Mouse (Mus musculus) T-helper 1 cell (primary cell): ENCODE measurements around the gene Arhgap10.

ENCODE experiments used
- in situ Hi-C: fragments of 300-600 bp; cut with MboI, MseI; formaldehyde crosslinking; loops from one replicate; pipeline ENCODE4 v1.15.1; 2025; ENCODE audit warnings: high pct_unique_total_duplicates

The Arhgap10 gene

DNA sequence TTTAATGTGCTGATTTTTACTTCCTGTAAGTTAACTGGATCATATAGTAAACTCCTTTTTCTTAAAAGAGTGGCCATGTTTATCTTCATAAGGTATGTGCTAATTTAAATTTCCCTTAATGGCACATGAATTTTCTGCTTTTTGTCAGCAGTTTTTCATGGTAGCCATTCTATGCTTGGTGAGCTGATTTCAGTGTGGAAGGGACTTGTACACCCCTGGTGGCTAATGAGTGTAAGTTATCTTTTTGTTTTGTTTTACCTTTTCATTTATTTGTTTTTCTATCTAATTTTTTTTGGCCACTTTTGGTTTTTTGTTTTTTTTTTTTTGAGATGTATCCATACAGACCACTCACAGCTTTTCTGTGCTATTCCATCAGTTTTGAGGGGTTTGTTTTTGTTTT is 278.3 kb downstream of the Arhgap10 start:
- in situ Hi-C loops: no loop called here

DNA sequence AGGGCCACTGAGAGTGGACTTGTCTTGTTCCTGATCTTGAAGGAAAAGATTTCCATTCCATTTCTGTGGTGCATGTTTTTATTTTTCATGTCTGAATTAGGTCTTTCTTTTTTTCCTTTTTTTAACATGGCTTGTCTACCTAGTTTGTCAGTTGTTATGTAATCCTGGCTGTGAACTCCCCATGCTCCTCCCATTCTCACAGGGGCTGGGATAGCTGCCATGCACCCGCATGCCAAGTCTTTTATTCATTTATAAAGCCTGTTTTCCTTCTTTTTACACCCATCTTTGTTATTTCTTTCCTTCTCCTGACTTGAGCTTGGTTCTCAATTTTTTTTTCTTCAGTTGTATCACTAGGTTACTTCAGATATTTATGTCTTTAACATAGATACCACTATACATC is 281.1 kb downstream of the Arhgap10 start:
- in situ Hi-C loops: no loop called here

DNA sequence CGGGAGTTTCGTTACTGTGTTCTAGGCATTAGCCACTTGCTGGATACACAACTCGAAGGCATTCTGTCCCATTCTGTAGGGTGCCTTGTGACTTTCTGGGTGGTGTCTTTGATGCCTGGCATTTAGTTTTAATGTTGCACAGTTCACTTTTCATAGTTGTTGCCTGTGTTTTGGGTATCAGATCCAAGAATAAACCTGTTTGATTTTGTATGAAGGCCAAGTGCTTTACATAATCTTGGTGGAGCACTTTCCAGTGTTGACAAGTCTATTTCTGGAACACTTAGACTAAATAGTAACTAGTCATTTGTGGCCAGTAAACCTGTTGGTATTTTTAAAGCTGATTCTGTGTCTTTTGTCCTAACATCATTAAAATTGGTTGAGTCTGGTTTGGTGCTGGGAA is 285.3 kb downstream of the Arhgap10 start:
- in situ Hi-C loops: no loop called here

DNA sequence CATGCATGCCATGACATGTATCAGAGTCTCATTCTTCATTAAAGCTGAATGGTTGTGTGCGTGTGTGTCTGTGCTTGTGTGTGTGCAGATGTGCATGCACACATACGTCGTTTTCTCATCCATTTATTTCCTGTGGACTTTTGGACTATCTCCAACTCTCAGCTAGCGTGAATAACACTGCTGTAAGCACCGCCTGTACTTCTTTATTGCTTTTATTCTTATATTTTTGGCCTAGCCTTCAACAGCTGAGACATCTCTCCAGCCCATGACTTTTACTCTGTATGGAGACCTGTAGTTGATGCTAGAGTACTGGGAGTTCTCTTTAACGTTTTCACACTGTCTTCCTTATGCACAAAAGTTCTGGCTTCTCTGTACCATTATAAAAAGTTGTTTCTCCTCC is 285.9 kb downstream of the Arhgap10 start:
- in situ Hi-C loops: no loop called here

DNA sequence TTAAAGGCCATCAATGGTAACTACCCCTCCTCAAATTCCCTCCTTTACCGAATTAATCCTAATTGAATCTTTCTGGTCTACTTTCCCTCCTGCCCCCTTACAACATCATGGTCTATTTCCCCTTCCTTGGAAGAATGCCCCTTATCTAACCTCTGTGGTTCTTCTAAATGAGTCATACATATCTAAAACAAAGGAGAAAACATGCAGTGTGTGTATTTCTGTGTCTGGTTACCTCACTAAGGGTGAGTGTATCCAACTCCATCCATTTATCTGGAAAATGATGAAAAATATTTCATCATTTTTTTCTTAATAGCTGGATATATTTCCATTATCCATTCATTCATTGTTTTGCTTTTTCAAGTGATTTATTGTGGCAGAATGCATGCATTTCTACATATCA is 286.5 kb downstream of the Arhgap10 start:
- in situ Hi-C loops: no loop called here

DNA sequence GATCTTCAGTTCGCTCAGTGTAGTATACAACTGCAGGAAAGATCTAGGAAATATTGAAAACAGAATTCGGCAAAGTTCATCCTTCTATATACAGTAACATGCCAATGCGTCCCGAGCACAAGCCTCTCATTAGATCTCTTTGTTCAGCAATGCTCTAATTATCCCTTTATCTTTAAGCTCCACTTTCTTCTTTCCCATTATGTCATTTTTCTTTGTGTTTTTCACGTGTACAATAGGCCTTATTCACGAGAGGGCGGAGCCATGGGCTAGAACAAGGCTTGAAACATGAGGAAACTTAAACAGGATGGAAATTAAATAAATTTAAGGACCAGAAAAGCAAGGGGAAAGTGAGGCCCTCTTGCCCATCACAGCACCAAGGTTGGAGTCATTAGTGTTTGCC is 289.1 kb downstream of the Arhgap10 start:
- in situ Hi-C loops: loop anchor here (10.0 kb wide), 1 partner anchor 56 kb away; no protein-coding TSS in a partner anchor

DNA sequence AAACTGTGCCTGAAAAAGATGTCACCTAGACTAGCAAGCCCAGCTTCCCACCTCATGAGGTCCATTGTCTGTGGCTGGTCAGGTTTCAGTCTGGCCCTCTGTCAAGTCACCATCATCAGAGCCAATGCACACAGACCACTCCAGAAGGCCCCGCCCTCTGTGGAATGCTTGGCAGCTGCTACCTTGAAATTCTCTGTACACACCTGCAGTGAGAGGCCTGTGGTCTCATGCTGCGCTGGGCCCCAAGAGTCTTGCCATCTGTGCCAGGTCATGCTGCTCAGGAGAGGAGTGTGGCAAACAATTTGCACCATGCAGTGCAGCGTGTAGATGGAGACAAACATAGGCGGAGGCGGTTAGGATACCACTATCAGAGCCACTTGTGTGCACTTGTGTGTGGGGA is 290.0 kb downstream of the Arhgap10 start:
- in situ Hi-C loops: loop anchor here (10.0 kb wide), 1 partner anchor 57 kb away; no protein-coding TSS in a partner anchor

DNA sequence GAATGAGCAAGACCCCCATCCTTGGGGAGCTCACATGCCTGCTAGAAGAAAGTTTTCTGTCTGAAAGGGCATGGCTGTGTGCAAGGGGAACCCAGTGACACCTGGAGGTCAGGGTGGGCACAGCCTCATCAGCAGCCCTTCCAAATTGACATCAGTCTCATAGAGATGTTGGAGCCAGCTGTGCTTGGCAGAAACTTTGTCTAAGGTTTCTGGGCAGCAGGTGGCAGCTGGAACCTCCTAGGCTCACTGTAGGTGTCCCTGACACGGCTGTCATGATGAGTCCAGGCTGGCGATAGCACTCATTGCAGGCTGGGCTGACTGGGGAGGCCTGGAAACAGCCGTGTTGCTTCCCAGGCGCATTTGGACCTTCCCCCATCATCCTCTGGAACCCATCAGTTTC is 294.6 kb downstream of the Arhgap10 start:
- in situ Hi-C loops: loop anchor here (10.0 kb wide), 1 partner anchor 62 kb away; no protein-coding TSS in a partner anchor

DNA sequence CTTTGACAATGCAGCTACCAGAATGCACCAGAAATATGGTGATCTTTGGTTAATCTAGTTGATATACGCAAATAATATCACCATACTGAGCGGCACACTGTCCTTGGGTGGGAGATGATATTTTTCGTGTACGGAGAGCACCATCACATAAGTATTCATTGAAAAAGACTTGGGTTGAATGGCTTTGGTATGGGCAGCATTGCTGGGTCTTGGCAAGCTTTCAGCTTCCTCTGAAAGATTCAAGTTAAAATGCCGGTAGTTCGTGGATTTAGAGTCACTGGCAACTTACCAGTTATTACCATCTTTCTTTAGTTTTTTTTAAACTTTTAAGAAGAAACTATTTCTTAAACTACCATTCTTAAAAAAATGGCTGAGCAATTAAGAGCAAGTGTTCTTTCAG is 302.6 kb downstream of the Arhgap10 start:
- in situ Hi-C loops: no loop called here

DNA sequence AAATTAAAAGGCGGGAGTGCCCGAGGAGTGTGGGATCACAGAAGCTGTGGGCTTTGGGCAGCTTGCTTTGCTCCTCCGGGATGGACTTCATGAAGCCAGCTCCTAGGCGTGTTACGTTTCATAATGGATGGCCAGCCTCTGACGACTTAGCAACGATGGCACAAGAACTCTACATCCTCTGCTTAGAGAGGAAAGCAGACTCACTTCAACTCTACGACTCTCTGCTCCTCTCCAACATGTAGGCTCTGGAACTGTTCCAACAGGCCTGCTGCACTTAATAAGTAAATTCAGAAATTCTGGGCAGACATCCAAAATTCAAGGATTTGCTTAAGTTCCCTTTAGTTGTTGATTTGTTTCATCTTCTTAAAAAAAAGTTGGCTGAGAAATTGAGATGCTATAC is 303.1 kb downstream of the Arhgap10 start:
- in situ Hi-C loops: no loop called here

DNA sequence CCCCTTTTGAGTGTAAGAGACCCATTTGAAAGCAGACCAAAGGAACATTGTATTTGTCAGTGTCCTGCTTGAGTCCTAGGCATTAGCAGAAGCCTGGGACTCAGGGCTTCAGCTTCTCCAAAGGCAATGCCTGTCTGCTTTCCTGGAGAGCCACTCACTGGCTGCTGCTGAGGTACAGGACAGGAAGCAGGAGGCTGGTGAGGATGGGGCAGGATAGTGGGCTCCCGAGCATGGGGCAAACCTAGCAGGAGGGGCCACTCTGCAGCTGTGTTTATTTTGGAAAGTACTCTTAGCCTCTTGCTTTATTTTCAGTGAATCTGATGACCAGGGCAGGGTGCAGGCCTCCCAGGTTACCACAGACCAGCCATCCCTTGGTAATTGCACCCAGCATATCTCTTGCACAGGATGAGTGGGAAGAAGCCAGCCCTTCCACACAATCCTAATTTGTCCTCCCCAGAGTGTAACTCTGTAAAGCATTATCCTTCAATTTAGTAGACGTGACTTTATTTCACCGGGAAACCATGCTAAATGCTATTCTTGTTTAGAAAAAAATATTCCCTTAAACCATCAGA is 303.8 kb downstream of the Arhgap10 start:
- in situ Hi-C loops: no loop called here

DNA sequence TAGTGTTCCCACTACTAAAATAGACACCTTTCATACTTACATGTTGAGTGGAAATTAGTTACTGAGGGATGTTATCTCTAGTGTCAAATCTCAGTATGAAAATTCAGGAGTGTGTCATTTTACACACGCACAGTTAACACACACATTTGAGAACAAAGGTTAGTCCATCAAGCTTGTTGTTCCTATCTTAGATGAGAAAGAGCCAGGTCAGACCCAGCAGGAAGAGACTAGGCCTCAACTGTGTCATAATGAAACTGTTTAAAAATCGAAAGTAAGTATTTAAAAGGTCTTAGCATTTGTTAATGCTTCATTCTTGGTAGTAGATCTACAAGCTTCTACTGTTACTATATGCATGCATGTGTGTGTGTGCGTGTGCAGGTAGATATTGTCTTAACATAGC is 308.5 kb downstream of the Arhgap10 start:
- in situ Hi-C loops: no loop called here
